Mouse (Mus musculus): Measurements from ENCODE around the gene Rpl9. TPM values are rescaled to one million over a fixed set of nuclear protein-coding genes. Genes with fewer than 3 reads are reported as not detected.

Gene Rpl9
- total RNA-seq (2023) = 100 to 1,000 TPM; 766 to 837 TPM

DNA sequence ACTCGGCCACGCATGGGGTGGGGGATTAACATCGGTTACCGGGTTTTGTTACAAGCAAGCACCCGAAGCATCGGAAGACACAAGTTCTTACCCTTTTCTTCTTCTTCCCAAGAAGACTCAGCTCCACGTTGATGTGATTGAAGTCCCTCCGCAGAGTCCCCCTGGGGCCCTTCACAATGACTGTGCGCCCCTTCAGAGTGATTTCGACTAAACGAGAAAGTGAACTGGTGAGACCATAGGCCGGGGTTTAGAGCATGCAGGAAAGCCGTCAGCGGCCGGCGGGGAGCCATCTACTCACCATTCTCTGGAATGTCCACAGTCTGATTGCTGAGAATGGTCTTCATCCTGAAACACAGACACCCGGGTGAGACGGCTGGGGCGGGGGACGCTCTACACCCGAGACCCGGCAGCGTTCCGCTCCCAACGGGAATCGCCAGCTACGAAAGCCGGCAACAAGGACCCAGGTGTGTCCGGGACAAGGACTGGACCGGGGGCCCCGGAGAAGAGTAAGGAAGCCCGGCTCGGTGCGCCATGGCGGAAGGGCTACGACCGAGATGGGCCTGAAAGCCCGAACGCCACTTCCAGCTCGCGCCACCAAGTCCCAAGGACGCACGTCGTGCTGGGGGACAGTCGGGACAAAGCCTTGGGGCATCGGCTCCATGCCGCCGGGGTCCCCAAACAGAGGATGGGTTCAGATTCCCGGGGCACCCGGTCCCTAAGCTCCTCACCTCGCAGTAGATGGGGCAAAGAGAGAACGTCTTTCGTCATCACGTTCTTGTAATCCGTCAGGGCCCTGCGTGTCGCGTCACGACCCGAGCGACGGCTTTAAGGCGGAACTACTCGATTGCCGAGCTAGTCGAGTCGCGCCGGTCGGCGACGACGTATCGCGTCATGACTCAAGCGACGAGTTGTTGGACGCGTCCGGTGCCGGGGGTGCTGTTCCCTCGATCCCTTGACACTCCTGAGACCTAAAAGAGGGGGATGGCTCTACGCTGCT is at the start of gene Rpl9, which contains the start of gene Lias:
TSS of gene Rpl9 (minus strand) at position 797 of the 997 bp plus-strand sequence.
TSS of gene Lias (plus strand) at position 850 of the 997 bp plus-strand sequence.

DNA sequence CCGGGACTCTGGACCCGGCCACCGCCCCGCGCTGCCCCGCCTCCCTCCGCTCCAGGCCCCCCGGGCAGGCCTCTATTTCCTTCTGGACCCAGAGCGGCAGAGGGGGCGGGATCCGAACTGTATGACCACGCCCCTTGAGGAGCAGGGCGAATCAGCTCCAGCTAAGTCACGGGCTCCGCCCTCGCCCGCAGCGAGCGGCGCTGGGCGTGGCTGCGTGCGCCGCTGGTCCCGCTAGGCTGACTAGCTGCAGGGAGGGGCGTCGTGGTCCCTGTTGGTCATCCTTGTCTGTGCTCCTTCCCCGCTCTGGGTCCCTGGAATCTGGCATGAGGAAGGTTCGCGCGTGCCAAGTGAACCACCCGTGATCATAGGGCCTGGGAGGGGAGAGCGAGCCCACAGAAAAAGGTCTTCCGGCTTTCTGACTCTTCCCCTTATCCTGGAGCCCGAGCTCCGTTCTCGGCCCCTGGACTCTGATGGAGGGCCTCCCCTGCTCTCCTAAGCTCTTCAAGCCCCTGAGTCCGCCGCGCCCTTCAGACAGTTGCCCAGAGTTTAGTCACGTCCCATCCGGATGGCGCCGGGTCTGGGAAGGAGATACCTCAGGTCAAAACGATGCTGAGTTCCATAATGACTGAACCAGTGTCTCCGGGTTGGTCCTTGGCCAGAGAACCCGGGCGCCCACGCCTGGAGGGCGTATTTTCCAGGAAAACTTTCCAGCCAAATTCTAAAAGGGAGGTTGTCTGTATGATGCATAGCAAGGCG is 44.7 kb upstream of the Rpl9 start, which contains the start of gene Ugdh:
TSS of gene Ugdh (minus strand) at position 144 of the 756 bp plus-strand sequence.

DNA sequence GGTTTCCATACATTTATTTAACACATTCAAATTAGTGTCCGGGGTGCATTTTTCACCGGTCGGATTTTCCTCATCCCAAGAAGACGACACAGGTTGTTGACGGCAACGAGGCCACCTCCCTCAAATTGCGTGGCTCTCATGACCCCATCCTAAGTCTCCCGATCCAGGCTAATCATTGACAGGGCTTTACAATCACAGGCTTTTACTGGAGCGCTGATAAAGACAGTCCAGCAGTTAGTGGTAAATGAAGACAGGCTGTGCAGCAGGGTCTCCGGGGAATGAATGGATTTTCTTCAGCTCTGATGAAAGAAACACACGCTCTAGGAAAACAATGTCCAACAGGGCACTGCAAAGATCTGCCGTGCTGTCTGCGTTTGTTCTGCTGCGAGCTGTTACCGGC is 43.1 kb downstream of the Rpl9 start, which contains the start of gene Klb:
TSS of gene Klb (plus strand) at position 147 of the 400 bp plus-strand sequence.

Other genes with a start within 250 kb of the Rpl9 start
- gene Wdr19, start 191.7 kb downstream of the Rpl9 start, total RNA-seq (2023) = 1 to 10 TPM in 1 of 2 experiments, under 1 TPM in 1; 0.68 to 1.2 TPM
- gene Rfc1, start 55.8 kb downstream of the Rpl9 start, total RNA-seq (2023) = 10 to 100 TPM; 56.6 to 68.2 TPM
- not detected for gene Klb, start 43.1 kb downstream of the Rpl9 start, total RNA-seq (2023)
- gene Lias, start 53 bp upstream of the Rpl9 start, total RNA-seq (2023) = 10 to 100 TPM; 22.1 to 26.1 TPM
- 10 to 100 TPM; 71.0 to 82.5 TPM for gene Ugdh, start 44.5 kb upstream of the Rpl9 start, total RNA-seq (2023)
- gene Gm43552, start 101.4 kb upstream of the Rpl9 start, total RNA-seq (2023) = not detected
- 100 to 1,000 TPM; 168 TPM for gene Smim14, start 145.7 kb upstream of the Rpl9 start, total RNA-seq (2023)
- 10 to 100 TPM; 55.9 to 61.6 TPM for gene Ube2k, start 145.8 kb upstream of the Rpl9 start, total RNA-seq (2023)